Comparison of ENCODE assay signal across 14 mouse cellular contexts in genomic region chr9:32719941-32720263, GRCm38 (mm10).
A peak's percentile ranks its signal among the peaks of the same experiment; 100 is the strongest.
DNase-seq lines count a peak whose midpoint lies in the region; ATAC-seq and TF ChIP-seq lines count a peak whose summit lies in the region.
"Had no signal": no experiment of that assay in that cellular context is flagged by ENCODE, and none has a peak within 500 bp of the region (broad histone marks: within the 10 kb centered on the region; RNA-seq: fewer than 3 reads in every experiment).

No protein-coding gene starts in this region.

- H3K9ac ChIP-seq in intestine, embryonic 15.5 days = no peak overlapping the region
- no peak overlapping the region for H3K9ac ChIP-seq in intestine, embryonic 16.5 days (ENCODE audit: low read depth, low read length)
- H3K9ac ChIP-seq in midbrain, embryonic 11.5 days (ENCODE audit: low read length) = no peak overlapping the region
- H3K9ac ChIP-seq: liver, embryonic 13.5 days had no signal

- no peak for TF ChIP-seq POLR2A in thymus, adult 2 months (IDR thresholded peaks at IDR 0.05; ENCODE audit: control insufficient read depth, extremely low read depth, insufficient read depth, low read length, poor library complexity)

- no peaks in the 10 kb centered on the region for H3K27me3 ChIP-seq in intestine, embryonic 15.5 days (replicated peaks)
- H3K27me3 ChIP-seq in intestine, embryonic 16.5 days (replicated peaks; ENCODE audit: control insufficient read depth, insufficient read depth, low read length) = no peaks in the 10 kb centered on the region
- H3K27me3 ChIP-seq in thymus, adult 2 months (ENCODE audit: control insufficient read depth, insufficient read depth, low read length) = no peaks in the 10 kb centered on the region
- no peaks in the 10 kb centered on the region for H3K27me3 ChIP-seq in splenic B cell, adult 2 months (ENCODE audit: control insufficient read depth, insufficient read depth, low read length, poor library complexity, severe bottlenecking)
- no peaks in the 10 kb centered on the region for H3K27me3 ChIP-seq in midbrain, embryonic 11.5 days (ENCODE audit: control insufficient read depth, insufficient read depth, low read length)
- H3K27me3 ChIP-seq: liver, embryonic 13.5 days; Patski had no signal

- H3K9me3 ChIP-seq in intestine, embryonic 15.5 days = no peaks in the 10 kb centered on the region
- H3K9me3 ChIP-seq in intestine, embryonic 16.5 days (ENCODE audit: control insufficient read depth, low read length) = no peaks in the 10 kb centered on the region
- H3K9me3 ChIP-seq in midbrain, embryonic 11.5 days (ENCODE audit: control insufficient read depth, low read length) = no peaks in the 10 kb centered on the region
- H3K9me3 ChIP-seq: liver, embryonic 13.5 days; megakaryocyte, embryonic 14.5 days had no signal

- no peaks in the 10 kb centered on the region for H3K36me3 ChIP-seq in intestine, embryonic 15.5 days
- H3K36me3 ChIP-seq in intestine, embryonic 16.5 days (ENCODE audit: control insufficient read depth, insufficient read depth, low read length) = no peaks in the 10 kb centered on the region
- peaks cover 57% of the 10 kb centered on the region for H3K36me3 ChIP-seq in thymus, adult 2 months (ENCODE audit: control insufficient read depth, insufficient read depth, low read length)
- peaks cover 7% of the 10 kb centered on the region for H3K36me3 ChIP-seq in splenic B cell, adult 2 months (ENCODE audit: control insufficient read depth, insufficient read depth, low read length, poor library complexity, severe bottlenecking)
- no peaks in the 10 kb centered on the region for H3K36me3 ChIP-seq in midbrain, embryonic 11.5 days (ENCODE audit: control insufficient read depth, insufficient read depth, low read length)
- H3K36me3 ChIP-seq: liver, embryonic 13.5 days had no signal

- no peak for DNase-seq in thymus, adult 2 months
- no peak for DNase-seq in thymus, postnatal 10 days (ENCODE audit: low spot score in 2 of 2)
- peak; percentile 77 for DNase-seq in splenic B cell, adult 2 months (ENCODE audit: low read depth, low spot score)
- no peak for DNase-seq in midbrain, embryonic 11.5 days (ENCODE audit: low spot score, missing footprints)
- no peak for DNase-seq in thymus, postnatal 14 days
- DNase-seq: cerebellum, postnatal 10 days; liver, embryonic 13.5 days; thymus, adult 18-20 months had no signal

- no peak overlapping the region for H3K4me3 ChIP-seq in intestine, embryonic 15.5 days (replicated peaks)
- H3K4me3 ChIP-seq in intestine, embryonic 16.5 days (ENCODE audit: low read length) = no peak overlapping the region
- no peak overlapping the region for H3K4me3 ChIP-seq in thymus, adult 2 months (ENCODE audit: control insufficient read depth, insufficient read depth, low read length)
- no peak overlapping the region for H3K4me3 ChIP-seq in midbrain, embryonic 11.5 days (ENCODE audit: low read depth, low read length)
- H3K4me3 ChIP-seq: liver, embryonic 13.5 days had no signal

- no peak for ATAC-seq in intestine, embryonic 15.5 days
- ATAC-seq in intestine, embryonic 16.5 days = no peak
- peak; percentile 36; the same call in 1 of the 2 replicates for ATAC-seq in granulocyte monocyte progenitor cell, adult 5-6 weeks (replicated peaks; ENCODE audit: poor library complexity, severe bottlenecking)
- no peak for ATAC-seq in midbrain, embryonic 11.5 days (ENCODE audit: low FRiP score)
- ATAC-seq: inflammation-experienced regulatory T-cells, adult 6 months had no signal

- TF ChIP-seq CTCF in thymus, adult 2 months (IDR thresholded peaks at IDR 0.05; ENCODE audit: borderline replicate concordance, control insufficient read depth, extremely low read depth, insufficient read depth, low read length, poor library complexity) = no peak

- WGBS in intestine, embryonic 15.5 days = 51% methylated on average over 3 of the region's 3 CpGs
- WGBS in intestine, embryonic 16.5 days = 48% methylated on average over 3 of the region's 3 CpGs
- 19% methylated on average over 3 of the region's 3 CpGs for WGBS in thymus, adult 2 months
- 53% methylated on average over 3 of the region's 3 CpGs for WGBS in midbrain, embryonic 11.5 days

- H3K4me1 ChIP-seq in intestine, embryonic 15.5 days (replicated peaks) = peaks cover 25% of the 10 kb centered on the region
- peaks cover 42% of the 10 kb centered on the region for H3K4me1 ChIP-seq in intestine, embryonic 16.5 days (ENCODE audit: control insufficient read depth, insufficient read depth, low read length)
- H3K4me1 ChIP-seq in thymus, adult 2 months (replicated peaks; ENCODE audit: control insufficient read depth, insufficient read depth, low read length) = peaks cover 64% of the 10 kb centered on the region
- H3K4me1 ChIP-seq in midbrain, embryonic 11.5 days (ENCODE audit: control insufficient read depth, insufficient read depth, low read length) = peaks cover 7% of the 10 kb centered on the region

- H3K4me2 ChIP-seq in intestine, embryonic 15.5 days (replicated peaks) = 0 out of 2 replicates have a peak overlapping the region, but pooled peaks have one; percentile 5
- H3K4me2 ChIP-seq in intestine, embryonic 16.5 days (ENCODE audit: low read depth, low read length) = no peak overlapping the region
- H3K4me2 ChIP-seq in midbrain, embryonic 11.5 days = no peak overlapping the region
- H3K4me2 ChIP-seq: liver, embryonic 13.5 days had no signal

- H3K27ac ChIP-seq in intestine, embryonic 15.5 days = no peak overlapping the region
- no peak overlapping the region for H3K27ac ChIP-seq in intestine, embryonic 16.5 days (ENCODE audit: low read length)
- H3K27ac ChIP-seq in thymus, adult 2 months (ENCODE audit: control insufficient read depth, insufficient read depth, low read length) = peak overlapping the region; percentile 68
- H3K27ac ChIP-seq in midbrain, embryonic 11.5 days (ENCODE audit: low read depth, low read length) = no peak overlapping the region
- H3K27ac ChIP-seq: liver, embryonic 13.5 days had no signal
